Mouse (Mus musculus): ENCODE data around the gene Spag6.

Spag6 gene

DNA sequence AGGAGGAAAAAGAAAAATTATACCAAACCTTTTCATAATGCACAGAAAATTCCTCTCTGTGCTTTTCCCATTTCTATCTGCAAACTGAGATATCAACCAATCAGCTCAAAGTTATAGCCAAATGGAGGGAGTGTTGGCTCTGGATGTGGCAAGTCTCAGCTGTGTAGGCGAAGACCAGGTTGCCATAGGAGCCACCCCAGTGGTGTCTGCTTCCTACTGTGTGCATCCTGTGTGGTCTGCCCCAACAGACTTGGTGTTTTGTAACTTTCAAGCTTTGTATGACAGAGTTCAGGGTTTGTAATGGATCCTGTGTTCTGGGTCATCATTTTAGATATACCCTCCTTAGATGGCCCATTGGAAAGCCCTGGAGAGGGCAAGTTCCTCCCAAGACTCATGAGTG, 30.6 kb downstream of the Spag6 start:
- in situ Hi-C loops (cut with MboI, MseI), result no loop called here

DNA sequence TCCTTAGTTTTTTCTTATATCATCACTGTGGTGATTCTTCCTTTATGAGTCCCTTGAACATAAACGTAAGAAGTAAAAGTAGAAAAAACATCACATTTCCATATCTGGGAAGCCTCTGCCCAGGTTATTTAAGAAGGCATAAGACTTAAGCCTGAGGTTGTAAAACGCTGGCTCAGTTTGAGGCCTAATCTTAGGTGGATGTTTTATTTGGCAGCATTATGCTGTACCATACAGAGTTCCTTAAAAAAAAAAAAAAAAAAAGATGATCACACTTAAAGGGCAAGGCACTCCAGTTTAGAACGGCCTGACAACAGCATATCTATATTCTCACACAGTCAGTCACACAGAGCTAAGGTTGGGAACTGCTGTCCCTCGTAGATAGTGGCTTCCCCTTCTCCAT, 32.0 kb downstream of the Spag6 start:
- in situ Hi-C loops (cut with MboI, MseI), result no loop called here

GRCm38 (mm10) chr2:18731718-18732117, 37.9 kb downstream of the Spag6 start:
- in situ Hi-C loops (cut with MboI, MseI), result loop anchor here (10.0 kb wide), 1 partner anchor 477 kb away; no protein-coding TSS in a partner anchor

DNA sequence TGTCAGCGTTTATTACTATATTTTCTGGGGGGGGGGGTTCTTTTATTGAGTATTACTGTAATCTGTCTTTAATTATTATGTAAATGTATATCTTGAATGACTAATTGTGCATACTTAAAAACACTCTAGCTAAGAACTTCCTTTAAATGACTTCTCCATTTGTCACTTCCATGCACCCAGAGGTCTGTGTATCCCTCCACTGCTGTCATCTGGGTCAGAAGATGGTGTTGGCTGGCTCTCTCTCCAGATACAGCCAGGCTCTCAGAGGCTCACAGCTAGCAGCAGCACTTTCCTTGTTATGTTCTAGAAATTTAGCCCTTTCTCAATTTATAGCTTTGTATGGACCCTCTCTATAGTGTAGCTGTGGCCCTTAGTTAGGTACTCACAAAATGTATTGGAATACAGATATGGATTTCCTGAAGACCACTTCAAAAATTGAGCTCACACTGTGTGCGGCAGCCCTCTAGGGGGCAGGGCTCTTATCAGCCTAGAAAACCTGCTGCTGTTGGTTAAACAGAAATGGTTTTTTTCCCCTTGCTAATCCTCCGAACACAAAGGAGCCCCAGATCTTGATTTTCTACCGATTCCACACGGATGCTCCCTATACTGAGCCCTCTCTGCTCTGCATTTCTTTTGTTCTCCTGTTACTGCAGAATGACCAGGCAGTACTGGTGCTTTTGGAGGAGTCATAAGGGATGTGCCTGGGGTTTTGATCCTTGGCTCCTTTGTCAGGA, 40.7 kb downstream of the Spag6 start:
- in situ Hi-C loops (cut with MboI, MseI), result loop anchor here (10.0 kb wide), 1 partner anchor 480 kb away; no protein-coding TSS in a partner anchor

DNA sequence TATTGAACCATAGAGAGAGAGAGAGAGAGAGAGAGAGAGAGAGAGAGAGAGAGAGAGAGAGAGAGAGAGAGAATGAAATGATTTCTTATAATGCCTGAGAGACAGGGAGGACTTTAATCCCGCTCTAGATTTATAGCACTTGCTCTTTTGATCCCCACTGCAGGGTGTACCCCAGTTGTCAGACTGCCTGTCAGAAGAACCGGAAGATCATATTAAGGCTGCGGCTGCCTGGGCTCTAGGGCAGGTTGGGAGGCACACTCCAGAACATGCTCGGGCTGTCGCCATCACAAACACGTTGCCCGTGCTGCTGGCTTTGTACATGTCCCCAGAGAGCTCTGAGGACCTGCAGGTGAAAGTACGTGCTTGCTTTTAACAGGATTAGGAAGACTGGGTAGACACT, 43.2 kb downstream of the Spag6 start:
- in situ Hi-C loops (cut with MboI, MseI), result loop anchor here (10.0 kb wide), 1 partner anchor 482 kb away; no protein-coding TSS in a partner anchor

GRCm38 (mm10) chr2:18739216-18739615, 45.4 kb downstream of the Spag6 start:
- in situ Hi-C loops (cut with MboI, MseI), result loop anchor here (10.0 kb wide), 1 partner anchor 484 kb away; no protein-coding TSS in a partner anchor

DNA sequence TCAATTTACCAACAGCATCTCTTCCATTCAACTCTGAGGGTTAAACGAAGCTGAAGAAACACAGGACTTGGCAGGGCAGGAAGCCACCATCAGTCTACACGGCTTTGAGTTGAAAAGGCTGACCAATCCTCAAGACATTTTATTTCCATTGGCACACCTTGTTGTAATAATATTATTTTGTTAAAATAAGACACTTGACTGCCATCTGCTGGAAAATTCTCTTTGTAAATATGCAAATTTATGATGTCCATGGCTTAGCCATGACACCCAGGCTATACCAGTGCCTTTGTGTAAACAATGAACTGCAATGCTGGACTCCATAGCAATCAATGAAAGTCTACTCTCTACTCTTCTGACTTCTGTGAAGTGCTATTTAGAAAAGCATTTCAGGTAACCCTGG, 62.3 kb downstream of the Spag6 start:
- in situ Hi-C loops (cut with MboI, MseI), result no loop called here

DNA sequence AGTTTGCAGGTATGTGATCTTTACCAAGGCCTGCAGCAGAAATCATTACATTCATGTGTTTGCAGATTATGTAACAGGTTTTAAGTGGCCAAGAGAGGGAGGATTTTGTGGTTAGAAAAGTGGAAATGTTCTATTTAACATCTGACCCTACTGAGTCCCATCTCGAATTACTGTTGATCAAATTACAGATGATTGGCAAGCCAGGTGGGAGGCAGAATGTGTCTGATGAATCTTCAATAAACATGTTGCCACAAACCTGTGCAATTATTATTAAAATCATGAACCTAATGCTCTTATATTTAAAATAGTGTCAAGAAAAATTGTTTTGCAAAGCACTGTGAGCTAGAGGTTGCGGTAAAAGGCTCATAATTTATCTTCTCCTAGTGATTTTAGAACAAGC, 71.0 kb downstream of the Spag6 start:
- in situ Hi-C loops (cut with MboI, MseI), result no loop called here

DNA sequence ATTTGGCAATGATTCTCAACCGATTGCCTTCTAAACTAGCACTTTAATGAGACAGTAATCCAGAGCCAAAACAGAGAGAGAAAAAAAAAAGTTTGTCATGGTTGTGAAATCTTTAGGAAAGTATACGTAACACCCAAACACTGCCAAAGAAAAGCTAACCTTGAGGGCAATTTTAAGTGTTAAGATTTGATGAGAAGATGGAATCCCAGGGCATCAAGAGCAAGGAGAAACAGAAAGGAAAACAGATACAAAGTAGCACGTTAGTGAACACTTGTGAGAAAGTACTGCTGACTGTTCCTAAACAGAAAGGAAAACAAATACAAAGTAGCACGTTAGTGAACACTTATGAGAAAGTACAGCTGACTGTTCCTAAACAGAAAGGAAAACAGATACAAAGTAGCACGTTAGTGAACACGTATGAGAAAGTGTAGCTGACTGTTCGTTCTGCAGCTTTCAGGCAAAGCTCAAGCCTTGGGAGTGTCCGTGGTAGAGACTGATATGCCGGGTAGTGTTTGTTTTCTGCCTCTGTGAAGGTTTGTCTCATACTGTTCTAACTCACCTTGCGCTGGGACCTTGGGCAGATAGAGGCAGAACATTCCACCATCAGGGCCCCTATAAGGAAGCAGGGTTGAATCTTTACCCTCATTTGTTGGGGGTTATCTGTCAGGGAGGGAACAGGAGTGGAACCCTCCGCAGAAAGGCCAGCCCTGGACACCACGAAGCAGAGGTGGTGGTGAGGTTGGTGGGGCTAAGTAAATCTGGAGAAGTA, 71.8 kb downstream of the Spag6 start:
- in situ Hi-C loops (cut with MboI, MseI), result no loop called here

DNA sequence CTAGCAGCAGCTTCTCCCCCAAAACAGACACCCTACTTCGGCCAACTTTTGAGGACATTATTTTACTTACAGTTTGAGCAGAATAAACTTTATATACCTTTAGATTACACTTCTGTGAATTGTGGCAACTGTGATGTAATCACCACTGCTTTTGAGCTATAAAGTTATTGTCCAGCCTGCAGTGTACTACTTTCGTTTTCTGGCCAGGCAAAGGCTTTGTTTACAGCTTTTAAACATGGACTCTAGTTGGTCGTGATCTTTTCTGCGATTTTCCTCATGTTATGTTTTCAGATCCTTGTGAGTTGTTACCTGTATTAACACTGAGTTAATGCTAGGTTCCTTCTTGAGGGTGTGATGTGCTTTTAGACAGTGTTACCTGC, 72.6 kb downstream of the Spag6 start:
- in situ Hi-C loops (cut with MboI, MseI), result no loop called here

- in situ Hi-C loops (cut with MboI, MseI), result no loop called here
These were observed 73.1 kb downstream of the Spag6 start for GRCm38 (mm10) chr2:18766821-18767541.

DNA sequence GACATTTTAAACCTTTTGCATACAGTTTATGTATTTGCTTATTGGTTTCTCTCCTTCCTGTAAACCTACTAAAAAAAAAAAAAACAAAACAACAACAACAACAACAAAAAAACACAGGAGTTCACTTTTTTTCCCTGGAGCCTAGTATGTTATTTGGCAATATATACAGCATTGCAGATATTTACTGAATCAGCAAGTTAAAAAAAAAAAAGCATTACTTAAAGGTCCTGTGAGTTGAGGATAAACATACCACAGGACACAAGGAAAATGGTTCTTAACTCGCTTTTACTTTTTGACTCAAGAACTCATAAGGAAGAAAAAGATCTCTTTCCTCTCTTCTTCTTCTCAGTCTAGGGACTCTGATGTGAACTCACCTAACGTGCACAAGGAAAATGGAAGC, 74.6 kb downstream of the Spag6 start:
- in situ Hi-C loops (cut with MboI, MseI), result no loop called here

GRCm38 (mm10) chr2:18772413-18772812, 78.6 kb downstream of the Spag6 start:
- in situ Hi-C loops (cut with MboI, MseI), result no loop called here

DNA sequence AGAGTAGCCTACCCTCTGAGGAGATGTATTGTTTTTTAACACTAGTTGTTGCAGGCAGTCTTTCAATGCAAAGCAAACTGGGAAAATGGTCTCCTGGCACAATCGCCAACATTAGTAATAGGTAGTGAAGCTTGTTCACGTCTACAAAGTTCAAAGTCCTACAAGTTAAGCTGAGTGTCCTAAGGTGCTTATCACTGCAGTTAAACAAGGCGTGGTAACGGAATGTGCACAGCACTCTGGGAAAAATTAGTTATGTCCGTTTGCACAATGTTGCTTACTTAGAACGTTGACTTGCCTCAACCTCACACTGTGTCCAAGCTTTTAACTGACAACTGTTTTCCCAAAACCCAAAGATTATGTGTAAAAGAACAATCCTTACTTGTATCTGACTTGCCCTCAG, 80.5 kb downstream of the Spag6 start:
- in situ Hi-C loops (cut with MboI, MseI), result no loop called here

- in situ Hi-C loops (cut with MboI, MseI), result no loop called here
These were observed 84.4 kb downstream of the Spag6 start for GRCm38 (mm10) chr2:18778220-18778619.

GRCm38 (mm10) chr2:18779830-18780229, 86.0 kb downstream of the Spag6 start:
- in situ Hi-C loops (cut with MboI, MseI), result no loop called here

DNA sequence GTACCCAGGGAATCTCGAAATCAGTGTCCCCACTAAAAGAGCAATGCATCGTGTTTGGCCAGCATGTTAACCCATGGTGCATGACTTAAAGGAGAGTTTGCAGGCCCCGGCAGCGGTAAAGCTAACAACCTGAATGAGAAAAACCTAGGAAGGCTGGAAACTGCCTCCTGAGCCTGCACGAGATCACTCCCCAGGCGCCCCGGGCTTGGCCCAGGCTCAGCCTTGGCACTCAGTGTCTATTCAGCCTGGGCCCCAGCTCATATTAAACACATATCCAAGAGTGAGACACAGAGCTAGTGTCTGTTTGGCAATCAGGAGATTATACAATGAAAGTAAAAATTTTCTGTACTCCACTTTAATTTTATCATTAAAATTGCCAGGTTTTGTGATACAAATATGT, 87.5 kb downstream of the Spag6 start:
- in situ Hi-C loops (cut with MboI, MseI), result no loop called here

DNA sequence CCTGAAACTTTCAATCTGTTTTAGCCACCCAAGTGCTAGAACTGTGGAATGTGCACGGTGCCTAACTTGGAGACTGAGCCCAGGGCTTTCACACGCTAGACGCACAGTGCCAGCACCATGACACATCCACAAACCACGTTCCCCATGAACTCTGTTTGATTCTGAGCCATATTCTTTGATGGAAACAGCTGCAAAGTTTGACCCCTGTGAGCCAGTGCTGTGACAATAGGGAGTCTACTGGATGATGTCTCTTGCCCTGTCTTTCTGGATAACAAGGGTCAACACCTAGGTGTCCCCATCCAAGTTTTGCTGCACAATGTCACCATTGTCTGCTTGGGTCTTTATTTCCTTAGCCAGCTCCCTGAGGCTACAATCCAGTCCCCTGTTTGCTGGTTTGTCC, 100.4 kb downstream of the Spag6 start:
- in situ Hi-C loops (cut with MboI, MseI), result no loop called here

- in situ Hi-C loops (cut with MboI, MseI), result no loop called here
These were observed 103.9 kb downstream of the Spag6 start for GRCm38 (mm10) chr2:18797776-18798175.

DNA sequence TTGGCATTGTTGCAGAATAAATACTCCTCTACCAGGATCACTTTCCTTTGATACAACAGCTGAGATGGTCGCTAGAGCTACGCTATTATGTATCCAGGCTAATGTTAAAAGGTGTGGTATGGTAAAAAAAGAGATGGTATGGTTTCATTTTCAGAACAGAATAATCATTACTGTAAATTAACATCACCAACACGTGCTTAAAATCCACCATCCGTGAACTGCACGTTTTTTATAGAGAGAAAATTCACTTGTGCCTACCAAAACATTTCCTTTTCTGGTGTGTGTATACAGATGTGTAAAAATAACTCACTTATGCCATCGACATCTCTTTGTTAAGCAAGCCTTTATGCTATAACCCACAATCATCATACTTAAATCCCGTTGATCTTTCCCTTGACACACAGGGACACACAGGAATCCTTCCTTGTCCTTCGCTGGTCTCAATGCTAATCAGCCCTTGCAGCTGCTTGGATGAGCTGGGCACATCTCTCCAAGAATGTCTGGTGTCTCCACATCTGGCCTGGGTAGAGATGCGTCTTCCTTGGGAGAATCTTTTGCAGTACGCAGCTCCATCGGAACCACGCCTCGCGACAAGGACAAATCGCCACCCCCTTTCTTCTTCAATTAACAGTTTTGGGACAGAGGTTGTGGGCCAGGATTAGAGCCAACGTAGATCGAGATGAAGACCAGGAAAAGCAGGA, 105.6 kb downstream of the Spag6 start:
- in situ Hi-C loops (cut with MboI, MseI), result no loop called here

Measured in T-helper 2 cell (primary cell).